Mouse (Mus musculus): ENCODE measurements at regions not wholly inside any gene's neighbourhood (a gene's known extent, or its start where the extent isn't known, plus 50 kb on each side); places are given as distances from the start of the nearest gene placed in this dataset.
"Not testable (repeated sequence)": the region's sequence is repeated elsewhere in the genome, so short reads cannot be mapped to it uniquely, and the experiment has no call there.

DNA sequence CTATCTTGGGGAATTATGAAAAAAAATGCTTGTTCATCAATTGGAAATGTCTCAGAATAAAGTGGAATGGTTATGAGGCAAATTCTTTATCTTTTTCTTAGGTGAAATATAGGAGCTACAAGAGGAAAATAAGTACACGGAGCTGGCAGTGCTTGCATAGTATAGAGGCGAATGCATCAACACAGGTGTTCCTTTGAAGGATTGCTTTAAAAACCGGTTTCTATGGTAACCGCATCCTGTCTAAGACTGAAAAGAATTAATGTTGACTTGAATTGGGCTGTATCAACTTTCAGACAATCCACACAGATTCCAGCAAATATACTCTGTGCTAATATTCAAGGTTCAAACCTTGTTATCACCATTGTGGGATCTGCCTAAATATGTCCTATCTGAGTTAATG, 198.8 kb upstream of the Gm17728 start:
- no peak overlapping the region for H3K4me3 ChIP-seq (ENCODE audit: low read depth, low read length)
- no peaks in the 10 kb centered on the region for H3K27me3 ChIP-seq (ENCODE audit: insufficient read depth, low read length)
- DNase-seq (ENCODE audit: low spot score) (peak; percentile 42), ATAC-seq (ENCODE audit: low FRiP score) (no peak)
- H3K36me3 ChIP-seq (ENCODE audit: insufficient read depth, low read length) = no peaks in the 10 kb centered on the region
- H3K27ac ChIP-seq (ENCODE audit: low read depth, low read length) = no peak overlapping the region
- WGBS = 68% methylated on average over 4 of the region's 4 CpGs
- no peak overlapping the region for H3K4me2 ChIP-seq (ENCODE audit: low read depth, low read length, poor library complexity, severe bottlenecking)
- no peak for TF ChIP-seq CTCF (IDR thresholded peaks at IDR 0.05)
- H3K9ac ChIP-seq (replicated peaks; ENCODE audit: low read length, poor library complexity, severe bottlenecking) = no peak overlapping the region
- H3K4me1 ChIP-seq (ENCODE audit: insufficient read depth, low read length) = no peaks in the 10 kb centered on the region
- no peaks in the 10 kb centered on the region for H3K9me3 ChIP-seq (ENCODE audit: low read length)

DNA sequence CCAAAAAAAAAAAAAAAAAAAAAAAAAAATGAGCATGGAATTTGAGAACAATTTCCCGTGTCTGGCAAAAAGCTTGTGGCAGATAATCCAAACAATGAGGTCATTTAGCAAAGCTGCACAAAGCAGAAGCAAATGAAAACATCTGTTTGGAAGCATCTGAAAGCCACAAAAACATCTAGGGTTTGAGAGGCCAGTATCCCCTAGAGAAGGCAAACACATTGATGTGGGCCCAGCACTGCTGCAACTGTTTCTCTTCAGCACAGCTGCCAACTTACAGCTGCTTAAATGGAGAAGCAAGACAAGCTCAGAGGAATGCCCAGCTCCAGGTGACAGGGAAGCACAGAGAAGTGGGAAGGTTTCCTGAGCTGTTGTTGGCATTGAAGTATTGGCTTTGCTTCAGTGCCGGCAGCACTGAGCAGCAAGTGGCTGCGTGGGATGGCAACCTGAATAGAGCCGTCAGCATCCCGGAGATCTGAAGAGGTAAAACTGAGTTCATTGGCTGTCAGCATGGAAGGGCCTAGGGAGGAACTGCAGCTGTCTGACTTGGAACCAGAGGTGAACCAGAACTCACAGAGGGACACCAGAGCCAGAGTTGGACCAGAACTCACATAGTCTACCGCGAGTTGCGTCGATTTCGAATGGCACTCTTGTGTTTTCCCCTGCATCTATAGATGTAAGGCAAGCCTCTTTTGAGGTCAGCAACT, 193.8 kb upstream of the Gm17728 start:
- DNase-seq (ENCODE audit: low spot score) (peak; percentile 11), ATAC-seq (ENCODE audit: low FRiP score) (no peak)
- Histone ChIP-seq H3K9me3 (ENCODE audit: low read length) (no peaks in the 10 kb centered on the region), H3K4me1 (ENCODE audit: insufficient read depth, low read length) (no peaks in the 10 kb centered on the region), H3K9ac (replicated peaks; ENCODE audit: low read length, poor library complexity, severe bottlenecking) (no peak overlapping the region), H3K27ac (ENCODE audit: low read depth, low read length) (no peak overlapping the region), H3K4me2 (ENCODE audit: low read depth, low read length, poor library complexity, severe bottlenecking) (no peak overlapping the region), H3K36me3 (ENCODE audit: insufficient read depth, low read length) (no peaks in the 10 kb centered on the region), H3K27me3 (ENCODE audit: insufficient read depth, low read length) (no peaks in the 10 kb centered on the region), H3K4me3 (ENCODE audit: low read depth, low read length) (no peak overlapping the region)
- WGBS = 55% methylated on average over 10 of the region's 10 CpGs
- TF ChIP-seq CTCF (IDR thresholded peaks at IDR 0.05) = no peak

DNA sequence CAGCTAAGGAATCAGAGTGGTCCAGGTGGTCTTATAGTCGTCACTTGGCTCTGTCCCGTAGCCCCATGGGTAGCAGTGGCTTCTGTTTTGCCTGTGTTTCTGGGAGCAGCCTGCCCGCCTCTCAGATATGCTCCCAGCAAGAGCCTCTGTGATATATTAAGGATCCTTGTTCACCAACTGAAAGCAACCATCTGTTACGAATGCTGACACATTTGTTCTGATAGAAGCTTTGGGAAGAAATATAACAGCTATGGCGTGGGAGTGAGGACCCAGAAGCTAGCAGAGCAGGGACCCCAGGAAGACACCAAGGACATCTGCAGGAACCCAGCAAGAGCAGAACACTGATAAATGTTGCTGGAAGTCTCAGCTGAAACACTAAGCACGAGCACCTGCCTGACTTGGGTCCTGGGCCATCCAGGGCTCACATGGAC, 186.7 kb upstream of the Gm17728 start:
- H3K36me3 ChIP-seq (ENCODE audit: insufficient read depth, low read length) = no peaks in the 10 kb centered on the region
- no peak for DNase-seq (ENCODE audit: low spot score)
- no peak overlapping the region for H3K27ac ChIP-seq (ENCODE audit: low read depth, low read length)
- WGBS = 82% methylated on average over 6 of the region's 6 CpGs
- no peaks in the 10 kb centered on the region for H3K9me3 ChIP-seq (ENCODE audit: low read length)
- H3K9ac ChIP-seq (replicated peaks; ENCODE audit: low read length, poor library complexity, severe bottlenecking) = no peak overlapping the region
- no peaks in the 10 kb centered on the region for H3K4me1 ChIP-seq (ENCODE audit: insufficient read depth, low read length)
- no peak overlapping the region for H3K4me2 ChIP-seq (ENCODE audit: low read depth, low read length, poor library complexity, severe bottlenecking)
- no peak for ATAC-seq (ENCODE audit: low FRiP score)
- H3K4me3 ChIP-seq (ENCODE audit: low read depth, low read length) = no peak overlapping the region
- TF ChIP-seq CTCF (IDR thresholded peaks at IDR 0.05) = no peak
- H3K27me3 ChIP-seq (ENCODE audit: insufficient read depth, low read length) = no peaks in the 10 kb centered on the region

DNA sequence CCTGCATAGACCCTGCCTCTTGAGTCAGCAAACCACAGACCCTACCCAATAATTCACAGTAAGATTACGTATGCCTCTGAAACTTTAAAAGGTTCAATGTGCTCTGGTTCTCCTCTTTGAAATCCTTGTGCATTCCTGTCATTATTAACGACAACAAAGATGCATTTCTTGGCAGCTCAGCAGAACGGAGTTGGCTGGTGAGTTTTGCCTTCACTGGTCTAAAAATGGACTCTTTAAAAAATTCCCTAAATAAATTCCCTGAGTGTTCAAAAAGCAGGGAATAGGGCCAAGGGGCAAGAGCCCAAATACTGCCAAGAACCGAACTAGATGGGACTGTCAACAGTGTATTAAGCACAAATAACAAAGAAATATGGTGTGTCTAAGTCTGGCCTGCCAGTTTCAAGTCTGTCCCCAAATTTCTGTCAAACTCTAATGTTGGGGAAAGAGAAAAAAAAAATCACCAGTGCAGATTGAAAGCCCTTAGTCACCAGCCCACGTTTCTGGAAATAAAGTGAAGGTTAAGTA, 163.2 kb upstream of the Gm17728 start:
- no peak for TF ChIP-seq CTCF (IDR thresholded peaks at IDR 0.05)

DNA sequence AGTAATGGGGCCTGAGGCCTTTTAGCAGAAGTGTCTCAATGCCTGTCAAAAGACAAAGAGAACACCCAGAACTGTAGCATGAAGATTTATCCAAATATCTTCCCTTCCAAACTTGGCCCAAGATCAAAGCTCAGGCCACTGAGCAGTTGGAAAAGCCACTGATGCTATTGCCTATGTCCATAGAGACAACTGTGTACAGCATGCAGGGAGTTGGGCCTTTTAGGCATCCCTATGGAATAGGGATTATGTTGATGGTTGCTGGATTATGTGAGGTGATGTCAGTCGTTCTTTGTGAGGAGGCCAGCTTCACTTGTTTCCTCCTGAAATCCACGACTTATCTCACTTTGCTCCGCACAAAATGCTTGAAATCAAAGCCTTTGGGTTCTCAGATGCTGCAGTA, 153.1 kb upstream of the Gm17728 start:
- Histone ChIP-seq H3K9me3 (ENCODE audit: low read length) (no peaks in the 10 kb centered on the region), H3K36me3 (ENCODE audit: insufficient read depth, low read length) (no peaks in the 10 kb centered on the region), H3K4me2 (ENCODE audit: low read depth, low read length, poor library complexity, severe bottlenecking) (no peak overlapping the region), H3K4me3 (ENCODE audit: low read depth, low read length) (no peak overlapping the region), H3K9ac (replicated peaks; ENCODE audit: low read length, poor library complexity, severe bottlenecking) (no peak overlapping the region), H3K4me1 (ENCODE audit: insufficient read depth, low read length) (no peaks in the 10 kb centered on the region), H3K27me3 (ENCODE audit: insufficient read depth, low read length) (no peaks in the 10 kb centered on the region), H3K27ac (ENCODE audit: low read depth, low read length) (no peak overlapping the region)
- no peak for TF ChIP-seq CTCF (IDR thresholded peaks at IDR 0.05)
- no peak for DNase-seq (ENCODE audit: low spot score)
- 47% methylated on average over 3 of the region's 3 CpGs for WGBS
- no peak for ATAC-seq (ENCODE audit: low FRiP score)

More for the DNA sequence above, 163.2 kb upstream of the Gm17728 start:
- no peak overlapping the region for H3K9ac ChIP-seq (replicated peaks; ENCODE audit: low read length, poor library complexity, severe bottlenecking)
- no peak for ATAC-seq (ENCODE audit: low FRiP score)
- no peak overlapping the region for H3K27ac ChIP-seq (ENCODE audit: low read depth, low read length)
- WGBS = 56% methylated on average over 5 of the region's 5 CpGs
- H3K4me2 ChIP-seq (ENCODE audit: low read depth, low read length, poor library complexity, severe bottlenecking) = no peak overlapping the region
- H3K9me3 ChIP-seq (ENCODE audit: low read length) = no peaks in the 10 kb centered on the region; the same call in 1 of the 2 replicates
- no peaks in the 10 kb centered on the region for H3K4me1 ChIP-seq (ENCODE audit: insufficient read depth, low read length)
- no peak overlapping the region for H3K4me3 ChIP-seq (ENCODE audit: low read depth, low read length)
- peak; percentile 27 for DNase-seq (ENCODE audit: low spot score)
- no peaks in the 10 kb centered on the region for H3K27me3 ChIP-seq (ENCODE audit: insufficient read depth, low read length)
- H3K36me3 ChIP-seq (ENCODE audit: insufficient read depth, low read length) = no peaks in the 10 kb centered on the region

DNA sequence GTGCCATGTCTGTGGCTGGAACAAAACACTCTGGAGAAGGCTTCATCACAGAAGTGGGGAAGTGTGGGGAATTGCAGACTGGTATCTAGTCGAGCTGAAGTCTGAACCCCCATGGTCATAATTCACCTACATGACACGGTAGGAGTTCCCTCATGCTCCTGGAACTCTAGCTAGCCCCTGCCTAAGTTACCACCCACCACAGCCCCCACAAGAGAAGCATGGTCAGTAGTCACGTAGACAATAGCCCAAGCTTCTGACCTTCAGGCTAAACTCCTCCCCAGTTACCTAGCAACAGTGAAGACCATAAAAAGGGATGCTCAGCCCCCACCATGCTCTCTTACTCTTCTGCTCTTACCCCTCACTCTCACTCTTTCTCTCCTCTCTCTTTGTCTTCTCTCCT, 143.8 kb upstream of the Gm17728 start:
- H3K4me1 ChIP-seq (ENCODE audit: insufficient read depth, low read length); DNase-seq (ENCODE audit: low spot score); H3K9me3 ChIP-seq (ENCODE audit: low read length); H3K4me2 ChIP-seq (ENCODE audit: low read depth, low read length, poor library complexity, severe bottlenecking); ATAC-seq (ENCODE audit: low FRiP score); H3K4me3 ChIP-seq (ENCODE audit: low read depth, low read length); H3K36me3 ChIP-seq (ENCODE audit: insufficient read depth, low read length); H3K9ac ChIP-seq (replicated peaks; ENCODE audit: low read length, poor library complexity, severe bottlenecking); H3K27me3 ChIP-seq (ENCODE audit: insufficient read depth, low read length); H3K27ac ChIP-seq (ENCODE audit: low read depth, low read length): not testable (repeated sequence)
- 39% methylated on average over 3 of the region's 3 CpGs for WGBS
